Mouse (Mus musculus): Measurements from ENCODE around the gene Vmn2r61. TPM values are rescaled to one million over a fixed set of nuclear protein-coding genes. Genes with fewer than 3 reads are reported as not detected.

Vmn2r61 gene
- polyA plus RNA-seq (2012; rRNA removed): not detected in 2 replicates

GRCm38 (mm10) chr7:42259753-42260152 is at the start of gene Vmn2r61:
TSS of gene Vmn2r61 (plus strand) at chr7:42260053.

Other genes with a start within 250 kb of the Vmn2r61 start
- gene Vmn2r59, start 201.0 kb upstream of the Vmn2r61 start, polyA plus RNA-seq (2012; rRNA removed): not detected in 2 replicates
- 0.01 TPM in 1 of 2 replicates, not detected in the other for gene Vmn2r60, start 152.3 kb upstream of the Vmn2r61 start, polyA plus RNA-seq (2012; rRNA removed)
- gene 4933421I07Rik, start 188.1 kb downstream of the Vmn2r61 start, polyA plus RNA-seq (2012; rRNA removed): not detected in 2 replicates
- gene Zfp141, start 245.7 kb downstream of the Vmn2r61 start, polyA plus RNA-seq (2012; rRNA removed): 2.4 and 2.5 TPM in 2 replicates

Data from colon, adult 2 months (tissue).